Mouse (Mus musculus) lung, adult 10 weeks (tissue): ENCODE measurements around the gene Tmem63b. TPM values are rescaled to one million over a fixed set of nuclear protein-coding genes. Genes with fewer than 3 reads are reported as not detected.

ENCODE experiments used
- polyA plus RNA-seq: library from polyadenylated mRNA; stranded (reverse); fragments of 350-450 nt; fragmentation: Illumina TruSeq; extraction: RNeasy Lipid Tissue Mini Kit (QIAGEN cat#74804); gene quantifications from one replicate; pipeline ENCODE4 v1.2.3, GENCODE M21; 2014; ENCODE audit warnings: low read depth, low replicate concordance; ENCODE audit not compliant: insufficient read depth

Gene Tmem63b
- polyA plus RNA-seq = 29.4 TPM

GRCm38 (mm10) chr17:45686716-45687115 lies at the start of gene Tmem63b:
Gene Tmem63b (minus strand): TSS chr17:45686905.

GRCm38 (mm10) chr17:45733735-45734301 lies 47.1 kb upstream of the Tmem63b start, which contains the start of gene 1600014C23Rik:
Gene 1600014C23Rik (minus strand): TSS chr17:45733844.

GRCm38 (mm10) chr17:45686093-45686619 lies 549 bp downstream of the Tmem63b start, which contains the start of gene Mrpl14:
Gene Mrpl14 (plus strand): TSS chr17:45686322.

GRCm38 (mm10) chr17:45659225-45659624 lies 27.5 kb downstream of the Tmem63b start, which contains the start of gene Capn11:
Gene Capn11 (minus strand): TSS chr17:45659325.

Other genes with a start within 250 kb of the Tmem63b start
- not detected for gene Spats1, start 211.5 kb downstream of the Tmem63b start, polyA plus RNA-seq
- gene Aars2, start 180.1 kb downstream of the Tmem63b start, polyA plus RNA-seq = 4.0 TPM
- gene Tcte1, start 163.5 kb downstream of the Tmem63b start, polyA plus RNA-seq = 3.3 TPM
- gene Tmem151b, start 137.2 kb downstream of the Tmem63b start, polyA plus RNA-seq = not detected
- 5.7 TPM for gene Nfkbie, start 131.2 kb downstream of the Tmem63b start, polyA plus RNA-seq
- gene Slc35b2, start 123.0 kb downstream of the Tmem63b start, polyA plus RNA-seq = 41.1 TPM
- gene Hsp90ab1, start 113.6 kb downstream of the Tmem63b start, polyA plus RNA-seq = 638 TPM
- 66.9 TPM for gene Slc29a1, start 87.3 kb downstream of the Tmem63b start, polyA plus RNA-seq
- not detected for gene Mymx, start 84.8 kb downstream of the Tmem63b start, polyA plus RNA-seq
- gene Capn11, start 27.6 kb downstream of the Tmem63b start, polyA plus RNA-seq = 0.45 TPM
- 159 TPM for gene Mrpl14, start 583 bp downstream of the Tmem63b start, polyA plus RNA-seq
- not detected for gene 1600014C23Rik, start 46.9 kb upstream of the Tmem63b start, polyA plus RNA-seq